Mouse (Mus musculus) CD8-positive naive resting alpha-beta T cell, adult 2 months (primary cell): ENCODE results near the gene Rsph1.
"Not testable (repeated sequence)": the region's sequence is repeated elsewhere in the genome, so short reads cannot be mapped to it uniquely, and the experiment has no call there.

Experiments used
- DNase-seq, 2 experiments: peaks; one replicate each; pipeline ENCODE4 v3.0.0; 2022; ENCODE audit warnings: low read depth in 2 of 2, low spot score in 2 of 2

Rsph1 gene

GRCm38 (mm10) chr17:31279541-31279940 is 2.4 kb upstream of the Rsph1 start:
- no peak for DNase-seq

- no peak for DNase-seq
Observed at GRCm38 (mm10) chr17:31277931-31278330, 748 bp upstream of the Rsph1 start.

- DNase-seq, result no peak
Observed at GRCm38 (mm10) chr17:31276207-31276921, 819 bp downstream of the Rsph1 start.

GRCm38 (mm10) chr17:31275181-31275580 is 2.0 kb downstream of the Rsph1 start:
- peak in 1 of 2 experiments; percentile 46 for DNase-seq

GRCm38 (mm10) chr17:31273631-31274030 is 3.6 kb downstream of the Rsph1 start:
- DNase-seq, result no peak

GRCm38 (mm10) chr17:31272416-31273165 is 4.6 kb downstream of the Rsph1 start:
- no peak for DNase-seq

GRCm38 (mm10) chr17:31271136-31271851 is 5.9 kb downstream of the Rsph1 start:
- DNase-seq, result no peak

- DNase-seq, result not testable (repeated sequence)
Observed at GRCm38 (mm10) chr17:31270736-31271135, 6.4 kb downstream of the Rsph1 start.

- no peak for DNase-seq
Observed at GRCm38 (mm10) chr17:31270246-31270645, 6.9 kb downstream of the Rsph1 start.

GRCm38 (mm10) chr17:31269761-31270160 is 7.4 kb downstream of the Rsph1 start:
- no peak for DNase-seq

GRCm38 (mm10) chr17:31268016-31268415 is 9.2 kb downstream of the Rsph1 start:
- no peak for DNase-seq

GRCm38 (mm10) chr17:31267603-31268002 is 9.6 kb downstream of the Rsph1 start:
- DNase-seq, result no peak

- no peak for DNase-seq
Observed at GRCm38 (mm10) chr17:31267138-31267537, 10.0 kb downstream of the Rsph1 start.

- DNase-seq, result no peak
Observed at GRCm38 (mm10) chr17:31266321-31266950, 10.7 kb downstream of the Rsph1 start.

- DNase-seq, result no peak
Observed at GRCm38 (mm10) chr17:31265831-31266230, 11.4 kb downstream of the Rsph1 start.

- no peak for DNase-seq
Observed at GRCm38 (mm10) chr17:31265171-31265572, 12.0 kb downstream of the Rsph1 start.

- no peak for DNase-seq
Observed at GRCm38 (mm10) chr17:31264372-31264771, 12.8 kb downstream of the Rsph1 start.

GRCm38 (mm10) chr17:31263770-31264169 is 13.4 kb downstream of the Rsph1 start:
- DNase-seq, result no peak

- no peak for DNase-seq
Observed at GRCm38 (mm10) chr17:31262715-31263114, 14.5 kb downstream of the Rsph1 start.

- DNase-seq, result no peak
Observed at GRCm38 (mm10) chr17:31261352-31261751, 15.8 kb downstream of the Rsph1 start.

GRCm38 (mm10) chr17:31260430-31260829 is 16.8 kb downstream of the Rsph1 start:
- DNase-seq, result no peak
